Mouse (Mus musculus) MEL (cell line): ENCODE measurements at regions not wholly inside any gene's neighbourhood (a gene's known extent, or its start where the extent isn't known, plus 50 kb on each side); places are given as distances from the start of the nearest gene placed in this dataset.

Experiments used
- EP300 ChIP-seq, 2 experiments: IDR thresholded peaks; 2 replicates each; pipeline ENCODE4 v1.6.1; 2011; ENCODE audit warnings: improper control_type of control experiment in 2 of 2, low read length in 2 of 2, low read depth in 1 of 2, mild to moderate bottlenecking in 1 of 2
- POLR2A ChIP-seq, 2 experiments: IDR thresholded peaks; 2 replicates each; pipeline ENCODE4 v1.6.1; 2011 to 2012; ENCODE audit warnings: low read length in 2 of 2, mild to moderate bottlenecking in 2 of 2, control low read depth in 1 of 2, improper control_type of control experiment in 1 of 2, low read depth in 1 of 2, moderate library complexity in 1 of 2; ENCODE audit not compliant: control insufficient read depth in 1 of 2, insufficient read depth in 1 of 2, poor library complexity in 1 of 2
- POLR2AphosphoS2 ChIP-seq: IDR thresholded peaks from 2 replicates; pipeline ENCODE4 v1.6.1; 2011; ENCODE audit warnings: low read length, improper control_type of control experiment
- SMC3 ChIP-seq: IDR thresholded peaks from 2 replicates; pipeline ENCODE4 v1.6.1; 2011; ENCODE audit warnings: low read depth, low read length, improper control_type of control experiment
- TCF12 ChIP-seq: IDR thresholded peaks from 2 replicates; pipeline ENCODE4 v1.6.1; 2014; ENCODE audit warnings: low read depth, mild to moderate bottlenecking, inconsistent platforms, low read length, improper control_type of control experiment, moderate library complexity
- USF1 ChIP-seq: IDR thresholded peaks from 2 replicates; pipeline ENCODE4 v1.6.1; 2014; ENCODE audit warnings: low read depth, mild to moderate bottlenecking, inconsistent platforms, low read length, improper control_type of control experiment, moderate library complexity

- TF ChIP-seq TCF12 = no peak
- TF ChIP-seq EP300 (IDR thresholded peaks at IDR 0.05; ENCODE audit: low read depth in 1 of 2, low read length in 2 of 2) = no peak
- no peak for TF ChIP-seq POLR2A (IDR thresholded peaks at IDR 0.05; ENCODE audit: control insufficient read depth in 1 of 2, insufficient read depth in 1 of 2, low read depth in 1 of 2, low read length in 2 of 2, poor library complexity in 1 of 2)
- no peak for TF ChIP-seq POLR2AphosphoS2
- TF ChIP-seq SMC3 = no peak
- no peak for TF ChIP-seq USF1
Observed at GRCm38 (mm10) chr10:25844348-25844747, 233.7 kb upstream of the Gm9767 start.
